Mouse (Mus musculus): ENCODE measurements around the gene Siah3. TPM values are rescaled to one million over a fixed set of nuclear protein-coding genes. Genes with fewer than 3 reads are reported as not detected.
A peak's percentile ranks its signal among the peaks of the same experiment; 100 is the strongest.

Gene Siah3
- polyA plus RNA-seq, 1 experiment from 2014 or later = not detected

- Histone ChIP-seq H3K4me2 (ENCODE audit: low read depth, low read length) (no peak overlapping the region), H3K27ac (ENCODE audit: low read length) (no peak overlapping the region), H3K27me3 (ENCODE audit: control insufficient read depth, insufficient read depth, low read length) (no peaks in the 10 kb centered on the region), H3K9me3 (replicated peaks; ENCODE audit: control insufficient read depth, low read length) (no peaks in the 10 kb centered on the region), H3K4me1 (ENCODE audit: control insufficient read depth, insufficient read depth, low read length) (no peaks in the 10 kb centered on the region), H3K36me3 (ENCODE audit: control insufficient read depth, insufficient read depth) (no peaks in the 10 kb centered on the region), H3K4me3 (ENCODE audit: low read length) (no peak overlapping the region), H3K9ac (ENCODE audit: low read length) (no peak overlapping the region)
- WGBS = 86% methylated on average over 6 of the region's 6 CpGs
- ATAC-seq (replicated peaks; ENCODE audit: extremely low read depth, insufficient read depth, low FRiP score) = no peak
Observed at GRCm38 (mm10) chr14:75483176-75483546, 27.4 kb downstream of the Siah3 start.

DNA sequence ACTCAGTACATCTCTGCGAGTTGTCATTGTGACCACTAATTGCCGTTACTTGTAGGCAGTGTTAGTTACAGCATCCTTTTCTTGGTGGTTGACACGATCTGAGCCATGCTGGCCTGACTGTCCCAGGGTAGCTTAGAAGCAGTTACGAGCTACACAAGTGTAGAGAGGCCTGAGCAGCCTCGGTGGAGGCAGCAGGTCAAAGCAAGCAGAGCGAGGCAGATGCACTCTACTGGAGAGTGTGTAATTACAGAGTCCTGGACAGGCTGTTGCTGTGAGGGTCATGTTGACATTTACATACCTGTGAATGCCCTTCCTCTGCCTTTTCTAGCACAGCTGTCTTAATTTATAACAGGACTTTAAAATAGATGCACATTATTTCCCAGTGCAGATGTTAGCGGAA is 32.1 kb downstream of the Siah3 start:
- Histone ChIP-seq H3K36me3 (ENCODE audit: control insufficient read depth, insufficient read depth) (no peaks in the 10 kb centered on the region), H3K4me2 (ENCODE audit: low read depth, low read length) (no peak overlapping the region), H3K4me1 (ENCODE audit: control insufficient read depth, insufficient read depth, low read length) (no peaks in the 10 kb centered on the region), H3K27ac (ENCODE audit: low read length) (no peak overlapping the region), H3K4me3 (ENCODE audit: low read length) (no peak overlapping the region), H3K9ac (ENCODE audit: low read length) (no peak overlapping the region), H3K9me3 (replicated peaks; ENCODE audit: control insufficient read depth, low read length) (no peaks in the 10 kb centered on the region), H3K27me3 (ENCODE audit: control insufficient read depth, insufficient read depth, low read length) (no peaks in the 10 kb centered on the region)
- 78% methylated on average over 7 of the region's 7 CpGs for WGBS
- no peak for ATAC-seq (replicated peaks; ENCODE audit: extremely low read depth, insufficient read depth, low FRiP score)

GRCm38 (mm10) chr14:75493555-75494194 is 37.9 kb downstream of the Siah3 start:
- Histone ChIP-seq H3K9ac (ENCODE audit: low read length) (no peak overlapping the region), H3K4me2 (ENCODE audit: low read depth, low read length) (no peak overlapping the region), H3K27me3 (ENCODE audit: control insufficient read depth, insufficient read depth, low read length) (no peaks in the 10 kb centered on the region), H3K36me3 (ENCODE audit: control insufficient read depth, insufficient read depth) (no peaks in the 10 kb centered on the region), H3K27ac (ENCODE audit: low read length) (no peak overlapping the region), H3K4me1 (ENCODE audit: control insufficient read depth, insufficient read depth, low read length) (no peaks in the 10 kb centered on the region), H3K9me3 (replicated peaks; ENCODE audit: control insufficient read depth, low read length) (no peaks in the 10 kb centered on the region), H3K4me3 (ENCODE audit: low read length) (no peak overlapping the region)
- 84% methylated on average over 14 of the region's 14 CpGs for WGBS
- no peak for ATAC-seq (replicated peaks; ENCODE audit: extremely low read depth, insufficient read depth, low FRiP score)

GRCm38 (mm10) chr14:75494926-75495325 is 39.1 kb downstream of the Siah3 start:
- Histone ChIP-seq H3K36me3 (ENCODE audit: control insufficient read depth, insufficient read depth) (no peaks in the 10 kb centered on the region), H3K27me3 (ENCODE audit: control insufficient read depth, insufficient read depth, low read length) (no peaks in the 10 kb centered on the region), H3K4me1 (ENCODE audit: control insufficient read depth, insufficient read depth, low read length) (no peaks in the 10 kb centered on the region), H3K4me2 (ENCODE audit: low read depth, low read length) (no peak overlapping the region), H3K4me3 (ENCODE audit: low read length) (no peak overlapping the region), H3K27ac (ENCODE audit: low read length) (no peak overlapping the region), H3K9me3 (replicated peaks; ENCODE audit: control insufficient read depth, low read length) (no peaks in the 10 kb centered on the region), H3K9ac (ENCODE audit: low read length) (no peak overlapping the region)
- ATAC-seq (replicated peaks; ENCODE audit: extremely low read depth, insufficient read depth, low FRiP score) = no peak
- 83% methylated on average over 6 of the region's 6 CpGs for WGBS

DNA sequence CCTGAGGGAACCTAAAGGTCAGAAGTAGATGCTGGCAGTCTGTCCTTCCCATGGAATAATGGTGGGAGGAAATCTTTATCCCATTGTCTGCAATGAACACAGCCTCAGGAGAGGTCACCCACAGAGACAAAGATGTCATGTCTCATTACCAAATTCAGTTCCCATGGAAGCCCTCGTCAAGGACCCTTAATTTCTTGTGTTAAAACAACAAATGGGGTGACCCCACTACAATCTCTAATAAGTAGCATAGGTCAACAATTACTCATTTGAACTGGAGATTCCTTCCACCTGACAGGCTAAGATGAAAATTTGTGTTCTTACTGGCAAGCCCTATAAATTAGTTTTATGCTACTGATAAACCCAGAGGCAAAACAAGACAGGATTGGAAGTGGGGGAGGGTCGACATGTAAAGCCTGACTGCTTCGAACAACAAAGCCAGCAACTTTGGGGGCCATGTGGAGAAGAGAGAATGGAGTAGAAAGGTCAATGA is 45.8 kb downstream of the Siah3 start:
- no peak overlapping the region for H3K9ac ChIP-seq (ENCODE audit: low read length)
- no peaks in the 10 kb centered on the region for H3K9me3 ChIP-seq (replicated peaks; ENCODE audit: control insufficient read depth, low read length)
- WGBS = 70% methylated on average over 3 of the region's 3 CpGs
- no peak for ATAC-seq (replicated peaks; ENCODE audit: extremely low read depth, insufficient read depth, low FRiP score)
- 0 out of 2 replicates have a peak, but pooled peaks cover 3% of the 10 kb centered on the region for H3K27me3 ChIP-seq (ENCODE audit: control insufficient read depth, insufficient read depth, low read length)
- H3K36me3 ChIP-seq (ENCODE audit: control insufficient read depth, insufficient read depth) = no peaks in the 10 kb centered on the region
- H3K4me1 ChIP-seq (ENCODE audit: control insufficient read depth, insufficient read depth, low read length) = peaks cover 3% of the 10 kb centered on the region; the same call in 1 of the 2 replicates
- H3K4me3 ChIP-seq (ENCODE audit: low read length) = no peak overlapping the region
- no peak overlapping the region for H3K27ac ChIP-seq (ENCODE audit: low read length)
- no peak overlapping the region for H3K4me2 ChIP-seq (ENCODE audit: low read depth, low read length)

GRCm38 (mm10) chr14:75502446-75502845 is 46.7 kb downstream of the Siah3 start:
- H3K9me3 ChIP-seq (replicated peaks; ENCODE audit: control insufficient read depth, low read length) = no peaks in the 10 kb centered on the region
- H3K36me3 ChIP-seq (ENCODE audit: control insufficient read depth, insufficient read depth) = no peaks in the 10 kb centered on the region
- no peak overlapping the region for H3K4me2 ChIP-seq (ENCODE audit: low read depth, low read length)
- no peak for ATAC-seq (replicated peaks; ENCODE audit: extremely low read depth, insufficient read depth, low FRiP score)
- H3K27ac ChIP-seq (ENCODE audit: low read length) = no peak overlapping the region
- H3K9ac ChIP-seq (ENCODE audit: low read length) = no peak overlapping the region
- H3K4me1 ChIP-seq (ENCODE audit: control insufficient read depth, insufficient read depth, low read length) = peaks cover 3% of the 10 kb centered on the region; the same call in 1 of the 2 replicates
- H3K27me3 ChIP-seq (ENCODE audit: control insufficient read depth, insufficient read depth, low read length) = 0 out of 2 replicates have a peak, but pooled peaks cover 3% of the 10 kb centered on the region
- 36% methylated on average over 8 of the region's 8 CpGs for WGBS
- H3K4me3 ChIP-seq (ENCODE audit: low read length) = no peak overlapping the region

DNA sequence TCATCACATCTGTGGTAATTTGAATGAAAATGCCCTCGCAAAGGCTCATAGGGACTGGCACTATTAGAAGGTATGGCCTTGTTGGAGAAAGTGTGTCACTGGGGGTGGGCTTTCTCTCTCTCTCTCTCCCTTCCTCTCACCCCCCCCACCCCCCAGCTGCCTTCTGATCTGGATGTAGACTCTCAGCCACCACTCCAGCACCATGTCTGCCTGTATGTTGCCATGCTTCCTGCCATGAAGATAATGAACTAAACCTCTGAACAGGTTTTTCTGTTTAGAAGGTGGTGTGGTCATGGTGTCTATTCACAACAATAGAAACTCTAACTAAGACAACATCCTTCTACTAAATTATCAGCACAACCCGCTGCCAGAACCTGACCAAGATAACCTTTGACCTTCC is 48.5 kb downstream of the Siah3 start:
- H3K4me3 ChIP-seq (ENCODE audit: low read length) = no peak overlapping the region
- peak; percentile 58 for ATAC-seq (replicated peaks; ENCODE audit: extremely low read depth, insufficient read depth, low FRiP score)

GRCm38 (mm10) chr14:75505126-75505840 is 49.5 kb downstream of the Siah3 start:
- H3K36me3 ChIP-seq (ENCODE audit: control insufficient read depth, insufficient read depth) = no peaks in the 10 kb centered on the region
- H3K4me1 ChIP-seq (ENCODE audit: control insufficient read depth, insufficient read depth, low read length) = peaks cover 3% of the 10 kb centered on the region; the same call in 1 of the 2 replicates
- no peak for ATAC-seq (replicated peaks; ENCODE audit: extremely low read depth, insufficient read depth, low FRiP score)
- H3K27me3 ChIP-seq (ENCODE audit: control insufficient read depth, insufficient read depth, low read length) = 0 out of 2 replicates have a peak, but pooled peaks cover 3% of the 10 kb centered on the region
- WGBS = 47% methylated on average over 8 of the region's 8 CpGs
- H3K9me3 ChIP-seq (replicated peaks; ENCODE audit: control insufficient read depth, low read length) = no peaks in the 10 kb centered on the region
- no peak overlapping the region for H3K4me3 ChIP-seq (ENCODE audit: low read length)
- H3K4me2 ChIP-seq (ENCODE audit: low read depth, low read length) = no peak overlapping the region
- H3K9ac ChIP-seq (ENCODE audit: low read length) = no peak overlapping the region
- no peak overlapping the region for H3K27ac ChIP-seq (ENCODE audit: low read length)

More for the DNA sequence above, 48.5 kb downstream of the Siah3 start:
- Histone ChIP-seq H3K9ac (ENCODE audit: low read length) (no peak overlapping the region), H3K27ac (ENCODE audit: low read length) (no peak overlapping the region), H3K4me1 (ENCODE audit: control insufficient read depth, insufficient read depth, low read length) (peaks cover 3% of the 10 kb centered on the region; the same call in 1 of the 2 replicates), H3K9me3 (replicated peaks; ENCODE audit: control insufficient read depth, low read length) (no peaks in the 10 kb centered on the region), H3K36me3 (ENCODE audit: control insufficient read depth, insufficient read depth) (no peaks in the 10 kb centered on the region), H3K4me2 (ENCODE audit: low read depth, low read length) (no peak overlapping the region), H3K27me3 (ENCODE audit: control insufficient read depth, insufficient read depth, low read length) (0 out of 2 replicates have a peak, but pooled peaks cover 3% of the 10 kb centered on the region)
- 43% methylated on average over 2 of the region's 2 CpGs for WGBS

GRCm38 (mm10) chr14:75506246-75506645 is 50.5 kb downstream of the Siah3 start:
- no peak overlapping the region for H3K4me2 ChIP-seq (ENCODE audit: low read depth, low read length)
- ATAC-seq (replicated peaks; ENCODE audit: extremely low read depth, insufficient read depth, low FRiP score) = no peak
- H3K27ac ChIP-seq (ENCODE audit: low read length) = no peak overlapping the region
- H3K9ac ChIP-seq (ENCODE audit: low read length) = no peak overlapping the region
- 63% methylated on average over 3 of the region's 3 CpGs for WGBS
- H3K4me3 ChIP-seq (ENCODE audit: low read length) = no peak overlapping the region
- peaks cover 3% of the 10 kb centered on the region; the same call in 1 of the 2 replicates for H3K4me1 ChIP-seq (ENCODE audit: control insufficient read depth, insufficient read depth, low read length)
- H3K27me3 ChIP-seq (ENCODE audit: control insufficient read depth, insufficient read depth, low read length) = 0 out of 2 replicates have a peak, but pooled peaks cover 3% of the 10 kb centered on the region
- H3K36me3 ChIP-seq (ENCODE audit: control insufficient read depth, insufficient read depth) = no peaks in the 10 kb centered on the region
- no peaks in the 10 kb centered on the region for H3K9me3 ChIP-seq (replicated peaks; ENCODE audit: control insufficient read depth, low read length)
